Mouse (Mus musculus) adrenal gland, postnatal 10 days (tissue): ENCODE measurements around the gene Hbq1b. TPM values are rescaled to one million over a fixed set of nuclear protein-coding genes. Genes with fewer than 3 reads are reported as not detected.

Source experiments
- DNase-seq: peaks from one replicate; pipeline ENCODE4 v3.0.0; 2021; ENCODE audit warnings: mixed read lengths
- total RNA-seq, 2 experiments: library from RNA; stranded (reverse); gene quantifications; 2 replicates each; pipeline ENCODE4 v1.2.3; 2021

Hbq1b gene
- total RNA-seq, 2 experiments from 2014 or later = 0.87 to 2.2 TPM

DNA sequence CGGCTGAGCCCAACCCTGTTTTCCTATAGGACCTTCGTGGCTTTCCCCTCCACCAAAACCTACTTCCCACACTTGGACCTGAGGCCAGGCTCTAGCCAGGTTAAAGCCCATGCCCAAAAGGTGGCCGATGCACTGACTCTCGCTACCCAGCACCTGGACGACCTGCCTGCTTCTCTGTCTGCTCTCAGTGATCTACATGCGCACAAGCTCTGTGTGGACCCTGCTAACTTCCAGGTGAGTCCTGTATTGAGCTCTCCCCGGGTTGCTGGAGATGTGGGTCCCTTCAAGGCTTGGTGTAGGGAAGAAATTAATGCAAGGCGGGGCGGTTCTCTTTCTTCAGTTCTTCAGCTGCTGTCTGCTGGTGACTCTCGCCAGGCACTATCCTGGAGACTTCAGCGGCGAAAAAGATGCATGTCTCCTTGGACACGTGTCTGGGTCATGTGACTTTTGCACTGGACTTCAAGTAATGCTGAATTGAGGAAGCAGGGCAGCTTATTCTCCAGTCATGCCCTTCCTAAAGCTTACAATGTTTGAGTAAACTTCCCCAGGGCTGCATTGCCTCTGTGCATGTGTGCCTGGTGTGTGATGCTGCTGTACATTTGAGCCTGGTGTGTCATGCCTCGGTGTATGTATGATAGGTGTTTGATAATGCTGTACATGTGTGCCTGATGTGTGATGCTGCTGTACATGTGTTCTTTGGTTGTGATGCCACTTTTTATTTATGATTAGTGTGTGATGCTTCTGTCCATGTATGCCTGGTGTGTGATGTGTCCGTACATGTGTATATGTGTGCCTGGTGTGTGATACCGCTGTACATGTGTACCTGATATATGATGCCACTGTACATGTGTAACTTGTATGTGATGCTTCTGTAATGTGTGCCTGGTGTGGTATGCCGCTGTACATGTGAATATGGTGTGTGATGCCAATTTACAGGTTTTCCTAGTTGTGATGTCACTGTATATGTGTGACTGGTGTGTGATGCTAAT is 13.8 kb downstream of the Hbq1b start:
- DNase-seq = no peak

DNA sequence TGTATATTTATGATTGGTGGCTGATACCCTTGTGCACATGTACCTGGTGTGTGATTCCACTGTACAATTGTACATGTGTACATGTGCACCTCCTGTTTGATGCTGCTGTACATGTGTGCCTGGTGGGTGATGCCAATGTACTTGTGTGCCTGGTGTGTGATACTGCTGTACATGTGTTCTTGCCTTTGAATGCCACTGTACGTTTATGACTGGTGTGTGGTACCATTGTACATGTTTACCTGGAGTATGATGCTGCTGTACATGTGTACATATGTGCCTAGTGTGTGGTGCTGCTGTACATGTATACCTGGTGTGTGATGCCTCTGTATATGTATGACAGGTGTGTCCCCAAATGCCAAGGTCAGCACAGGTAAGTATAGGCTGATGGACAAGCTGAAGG is 14.7 kb downstream of the Hbq1b start:
- no peak for DNase-seq

DNA sequence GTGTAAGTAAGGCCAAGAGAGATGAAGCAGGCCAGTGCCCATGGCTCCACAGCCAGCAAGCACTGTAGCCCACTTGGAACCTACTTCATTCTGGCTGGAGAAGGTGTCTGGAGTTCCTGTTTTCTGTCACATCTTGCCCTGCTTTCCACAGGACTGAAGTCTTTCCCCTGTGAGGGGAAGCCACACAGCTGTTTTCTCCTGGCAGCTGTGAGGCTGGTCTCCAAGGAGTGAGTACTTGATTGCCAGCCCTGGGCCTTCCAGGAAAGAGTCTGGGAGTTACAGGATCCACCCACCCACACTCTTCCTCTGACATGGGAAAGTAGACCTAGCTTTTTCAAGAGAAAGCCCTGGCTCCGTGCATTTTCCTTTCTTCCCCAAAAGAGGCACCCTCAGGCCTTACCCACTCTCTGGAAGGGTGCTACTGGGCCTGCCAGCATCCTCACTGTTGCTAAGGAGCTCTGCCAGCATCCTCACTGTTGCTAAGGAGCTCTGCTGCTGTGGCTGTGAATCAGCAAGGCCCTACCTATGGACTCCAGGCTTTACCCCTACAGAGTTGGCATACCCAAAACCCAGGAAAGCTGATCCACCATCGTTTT is 16.2 kb downstream of the Hbq1b start:
- no peak for DNase-seq

DNA sequence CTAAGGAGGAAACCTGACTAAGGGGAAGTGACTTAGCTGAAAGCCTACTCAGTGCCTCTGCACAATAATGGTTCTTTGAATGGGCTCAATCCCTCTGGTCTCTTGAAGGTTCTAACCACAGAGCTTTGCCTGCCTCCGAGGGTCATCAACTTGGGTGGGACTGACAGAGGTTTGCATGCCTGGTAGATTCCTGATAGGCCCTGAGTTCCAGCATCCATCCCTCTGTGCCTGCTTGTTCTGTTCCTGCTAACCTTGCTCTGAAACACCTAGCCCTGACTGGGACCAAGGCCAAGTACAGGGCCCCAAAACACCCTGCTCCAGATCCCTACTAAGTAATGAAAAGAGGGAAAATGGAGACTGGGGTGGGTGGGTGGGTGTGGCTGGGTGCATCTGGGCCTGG is 16.7 kb downstream of the Hbq1b start:
- no peak for DNase-seq

DNA sequence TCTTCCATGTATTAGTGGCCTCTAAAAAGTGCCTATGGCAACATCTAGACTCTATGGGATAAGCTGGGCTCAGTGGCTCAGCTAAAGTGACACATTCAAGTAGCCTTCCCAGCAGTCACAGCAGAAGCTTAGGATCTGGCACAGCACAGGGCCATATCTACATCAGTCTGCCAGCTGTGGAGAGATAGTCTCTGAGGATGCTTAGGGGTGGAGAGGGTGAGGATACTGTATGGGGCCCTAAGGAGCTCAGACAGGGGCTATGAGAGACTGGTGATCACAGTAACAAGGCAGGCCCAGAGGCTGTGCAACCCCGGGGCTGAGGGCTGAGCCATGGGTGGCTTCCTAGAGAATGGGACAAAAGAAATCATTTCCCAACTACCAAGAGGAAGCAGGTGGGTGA is 20.2 kb downstream of the Hbq1b start:
- DNase-seq = no peak

DNA sequence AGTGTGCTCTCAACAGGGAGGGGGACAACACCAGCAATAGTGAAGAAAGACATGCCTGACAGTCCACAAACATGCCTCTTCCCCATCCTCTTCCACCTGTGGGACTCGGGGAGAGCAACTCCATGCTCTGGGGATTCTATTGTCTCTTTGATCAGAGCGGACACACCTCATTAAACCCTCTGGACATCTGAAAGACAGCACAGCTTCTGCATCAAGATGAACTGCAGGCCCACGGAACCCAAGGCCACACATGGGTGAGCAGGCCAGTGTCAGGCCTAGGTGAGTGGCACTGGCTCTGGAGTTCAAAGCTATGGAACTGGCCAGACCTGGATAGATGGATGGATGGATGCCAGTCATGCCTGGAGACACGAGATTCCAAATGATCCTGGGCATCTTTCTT is 22.7 kb downstream of the Hbq1b start:
- DNase-seq = no peak

DNA sequence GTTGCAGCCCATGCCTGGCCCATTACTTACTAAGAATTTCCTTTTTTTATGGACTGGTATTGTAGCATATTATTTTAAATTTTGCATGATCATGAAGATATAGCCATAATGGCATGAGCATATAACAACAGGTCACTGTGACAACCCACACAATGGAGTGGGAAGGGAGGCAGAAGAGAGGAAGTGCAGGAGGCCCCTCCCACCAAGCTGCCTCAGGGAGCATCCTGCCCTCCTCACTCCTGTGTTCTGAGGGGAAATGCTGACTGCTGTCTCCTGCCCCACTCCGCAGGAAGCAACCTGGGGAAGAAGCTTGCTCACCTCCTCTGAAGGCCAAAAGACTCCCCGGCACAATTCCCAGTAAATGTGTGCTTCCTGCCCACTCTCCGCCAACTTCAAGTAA is 23.2 kb downstream of the Hbq1b start:
- DNase-seq = no peak

DNA sequence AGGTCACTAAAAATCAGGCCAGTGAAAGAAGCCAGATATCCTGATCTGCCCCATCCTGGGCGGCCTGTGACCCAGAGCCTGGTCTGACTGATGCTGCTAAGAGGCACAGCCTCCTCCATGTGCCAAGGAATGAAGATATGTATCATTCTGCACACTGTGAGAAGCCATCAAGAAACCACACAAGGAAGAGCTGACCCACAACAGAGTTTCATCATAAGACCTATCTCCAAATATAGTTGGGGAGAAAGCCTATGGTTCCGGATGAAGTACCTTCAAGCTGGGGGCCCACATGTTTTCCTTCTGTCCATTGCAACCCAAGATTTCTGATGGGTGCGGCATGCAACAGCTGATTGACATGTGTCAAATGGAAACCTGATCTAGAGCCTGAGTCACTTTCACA is 29.2 kb downstream of the Hbq1b start:
- DNase-seq = no peak

DNA sequence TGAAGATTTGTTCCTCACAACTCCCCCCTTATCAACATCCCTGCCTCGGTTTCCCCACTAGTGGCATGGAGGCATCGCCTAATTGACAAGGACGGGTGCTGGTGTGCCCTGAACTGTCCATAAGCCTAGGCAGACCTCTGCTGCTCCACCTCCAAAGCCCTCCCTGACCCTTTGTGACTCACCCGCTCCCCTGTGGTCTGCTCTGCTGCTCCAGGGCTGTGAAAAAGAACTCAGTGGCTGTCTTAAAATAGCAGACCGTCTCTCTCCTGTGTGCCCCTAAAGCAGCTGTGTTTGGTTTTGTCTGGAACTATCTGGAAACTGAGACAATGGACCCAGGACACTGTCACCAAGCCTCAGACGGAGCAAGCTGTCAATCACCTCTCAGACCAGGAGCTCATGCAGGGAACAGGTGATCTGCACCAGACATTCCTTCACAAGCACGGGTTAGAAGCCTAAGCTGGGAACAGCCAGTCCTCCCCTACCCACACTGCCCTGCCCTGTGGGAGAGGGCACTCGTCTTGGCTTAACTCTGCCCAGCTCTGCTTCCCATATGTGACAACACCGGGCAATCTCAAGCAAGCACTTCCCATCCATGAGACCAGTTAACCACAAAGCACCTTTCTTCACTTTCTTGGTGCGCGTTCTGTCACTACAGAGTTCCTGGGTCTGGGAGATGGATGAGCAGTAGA is 33.9 kb downstream of the Hbq1b start:
- DNase-seq = no peak

DNA sequence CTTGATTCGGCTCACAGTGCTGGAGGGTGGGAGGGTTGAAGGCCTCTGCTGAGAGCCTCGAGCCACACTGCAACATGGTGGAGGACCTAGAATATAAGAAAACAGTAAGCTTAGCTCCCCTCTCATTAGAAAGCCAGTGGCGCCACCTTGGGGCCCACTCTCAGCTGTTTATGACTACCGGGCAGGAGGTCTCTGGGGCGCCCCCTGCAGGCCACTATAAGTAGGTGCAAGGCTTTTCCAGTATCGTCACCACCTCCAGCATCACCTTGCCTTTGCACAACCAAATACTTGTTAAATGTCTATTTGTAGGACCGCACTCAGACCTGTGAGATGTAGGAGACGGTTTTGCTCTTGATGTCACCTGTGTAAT is 34.4 kb downstream of the Hbq1b start:
- DNase-seq = peak; percentile 78

DNA sequence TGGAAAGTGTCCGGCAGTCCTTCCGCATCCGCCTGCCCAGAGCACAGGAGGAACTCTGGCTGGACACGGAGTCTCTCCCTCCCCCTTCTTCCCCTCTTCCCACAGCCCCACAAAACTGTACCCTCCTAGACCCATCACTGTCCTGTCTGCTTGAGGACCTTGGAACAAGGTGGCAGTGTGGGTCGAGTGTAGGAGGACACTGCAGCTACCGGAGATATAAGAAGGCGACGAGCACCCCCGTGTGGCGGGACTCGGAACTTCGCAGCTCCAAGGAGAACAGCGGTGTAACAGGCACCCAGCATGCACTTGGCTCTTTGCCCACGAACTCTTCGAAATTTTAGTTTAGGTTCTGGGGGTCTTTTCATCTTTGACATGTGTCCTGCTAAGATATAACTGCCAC is 37.8 kb downstream of the Hbq1b start:
- peak; percentile 92 for DNase-seq

DNA sequence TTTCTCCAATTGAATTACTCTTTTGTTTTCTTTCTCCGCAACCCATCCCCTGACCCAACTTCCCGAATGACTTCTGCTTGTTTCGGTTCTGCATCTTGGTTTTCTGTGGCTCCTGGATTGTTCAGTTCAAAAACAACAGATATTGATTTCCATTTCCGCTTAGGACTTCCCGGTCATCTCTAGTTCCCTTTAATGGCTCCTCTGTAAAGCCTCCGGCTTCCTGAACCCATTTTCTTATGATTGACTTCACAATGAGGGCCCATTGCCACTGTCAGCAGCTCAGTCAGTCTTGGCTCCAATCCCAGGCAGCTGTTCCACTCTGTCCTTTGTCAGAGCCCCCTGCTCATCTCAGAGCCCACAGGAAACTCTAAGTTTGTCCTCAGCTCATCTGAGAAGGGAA is 44.3 kb downstream of the Hbq1b start:
- peak; percentile 29 for DNase-seq

DNA sequence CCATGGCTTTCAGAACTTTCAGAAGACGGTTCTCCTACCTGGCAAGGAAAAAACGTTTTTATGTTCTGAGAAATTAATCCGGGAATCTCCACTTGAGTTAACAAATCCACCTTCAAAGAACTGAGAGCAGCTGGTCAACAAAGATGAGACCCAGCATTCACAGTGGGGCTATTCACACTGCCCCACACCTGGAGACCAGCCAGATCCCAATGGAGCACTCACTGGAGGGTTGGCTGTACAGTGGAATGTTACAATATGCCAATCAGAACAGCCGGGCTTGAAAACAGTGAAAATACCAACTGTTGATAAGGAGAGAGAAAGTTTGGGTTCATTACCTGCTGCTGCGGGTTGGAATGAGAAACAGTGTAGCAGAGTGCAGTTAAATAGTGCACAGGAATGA is 45.1 kb downstream of the Hbq1b start:
- no peak for DNase-seq

DNA sequence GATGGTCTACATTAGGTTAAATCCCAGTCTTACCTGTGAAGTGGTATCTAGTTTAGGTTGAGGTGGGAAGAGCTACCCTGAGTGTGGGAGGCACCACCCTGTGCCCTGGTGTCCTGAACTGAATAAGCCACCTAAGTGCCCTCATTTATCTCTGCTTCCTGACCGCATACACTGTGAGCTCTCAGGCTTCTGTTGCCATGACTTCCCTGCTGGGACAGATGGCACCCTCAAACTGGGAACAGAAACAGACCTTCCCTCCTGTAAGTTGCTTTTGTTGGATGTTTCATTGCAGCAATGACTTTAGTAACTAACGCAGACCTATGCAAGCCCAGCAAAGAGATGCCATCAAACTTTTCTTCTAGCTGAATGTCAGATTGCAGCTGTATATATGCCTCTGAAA is 46.5 kb downstream of the Hbq1b start:
- DNase-seq = no peak

DNA sequence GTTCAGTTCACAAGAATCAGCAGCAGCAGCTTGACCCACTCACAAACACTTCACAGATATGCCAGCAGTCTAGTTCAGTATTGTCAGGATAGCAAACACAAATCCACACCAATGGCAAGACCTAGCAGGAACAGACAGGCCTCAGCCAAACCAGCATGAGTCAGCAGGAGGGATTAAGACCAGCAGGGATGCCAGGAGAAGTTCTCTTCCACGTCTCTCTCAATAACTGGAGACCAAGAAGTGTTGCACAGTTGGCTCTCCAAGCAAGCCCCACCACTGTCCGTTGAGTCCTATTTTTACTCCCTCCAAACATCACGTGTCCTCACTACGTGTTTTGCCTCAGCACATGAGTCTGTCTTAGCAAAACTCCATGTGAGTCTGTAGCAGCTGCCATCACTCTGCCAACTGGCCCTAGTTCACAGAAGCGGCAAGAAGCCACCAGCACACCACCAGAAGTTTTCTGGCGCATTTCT is 49.7 kb downstream of the Hbq1b start:
- no peak for DNase-seq

Other genes starting within 250 kb of the Hbq1b start
- gene Il9r, start 86.7 kb upstream of the Hbq1b start, total RNA-seq = under 1 TPM; 0.30 to 0.82 TPM
- gene Snrnp25, start 81.5 kb upstream of the Hbq1b start, total RNA-seq = 10 to 100 TPM; 23.9 to 26.5 TPM
- 10 to 100 TPM; 25.0 to 29.1 TPM for gene Rhbdf1, start 64.7 kb upstream of the Hbq1b start, total RNA-seq
- gene Mpg, start 60.5 kb upstream of the Hbq1b start, total RNA-seq = 10 to 100 TPM; 21.0 to 22.3 TPM
- gene Nprl3, start 19.3 kb upstream of the Hbq1b start, total RNA-seq = 10 to 100 TPM; 36.9 to 50.1 TPM
- gene Hba-x, start 10.6 kb upstream of the Hbq1b start, total RNA-seq = not detected
- gene Hba-a1, start 3.5 kb upstream of the Hbq1b start, total RNA-seq = 1,000 to 10,000 TPM; 3,856 to 4,787 TPM
- 1,000 to 10,000 TPM; 3,094 to 3,969 TPM for gene Hba-a2, start 9.5 kb downstream of the Hbq1b start, total RNA-seq
- not detected for gene Hbq1a, start 13.1 kb downstream of the Hbq1b start, total RNA-seq
- gene Sh3pxd2b, start 60.9 kb downstream of the Hbq1b start, total RNA-seq = 10 to 100 TPM; 14.9 to 17.2 TPM
- gene Ubtd2, start 168.4 kb downstream of the Hbq1b start, total RNA-seq = 10 to 100 TPM; 19.0 to 21.0 TPM
- 1 to 10 TPM in 1 of 2 experiments, under 1 TPM in 1; 0.93 to 1.2 TPM for gene Efcab9, start 245.1 kb downstream of the Hbq1b start, total RNA-seq
- 10 to 100 TPM; 11.9 to 15.1 TPM for gene Stk10, start 246.3 kb downstream of the Hbq1b start, total RNA-seq